Mouse (Mus musculus) kidney, embryonic 14.5 days (tissue): ENCODE measurements around the gene Cubn. TPM values are rescaled to one million over a fixed set of nuclear protein-coding genes. Genes with fewer than 3 reads are reported as not detected.

Experiments
- ATAC-seq: fragments of 200-750 bp; cut with Nextera tagmentation; 2 replicates; pipeline ENCODE4 v1.8.0; 2017; ENCODE audit warnings: moderate number of reproducible peaks, mild to moderate bottlenecking, moderate TSS enrichment, moderate library complexity; ENCODE audit not compliant: low FRiP score, low TSS enrichment
- H3K27ac ChIP-seq: fragments of 300-500 bp; sonication (generic); 2 replicates; pipeline ENCODE4 v1.5.1; 2014; ENCODE audit warnings: low read depth, mild to moderate bottlenecking, low read length, moderate library complexity, mixed read lengths
- H3K27me3 ChIP-seq: fragments of 300-500 bp; sonication (generic); 2 replicates; pipeline ENCODE4 v1.6.1; 2014; ENCODE audit warnings: mild to moderate bottlenecking, low read length; ENCODE audit not compliant: control insufficient read depth, insufficient read depth
- H3K36me3 ChIP-seq: fragments of 300-500 bp; sonication (generic); 2 replicates; pipeline ENCODE4 v1.6.1; 2014; ENCODE audit warnings: low read length, mixed read lengths; ENCODE audit not compliant: control insufficient read depth, insufficient read depth
- H3K4me1 ChIP-seq: fragments of 300-500 bp; sonication (generic); 2 replicates; pipeline ENCODE4 v1.6.1; 2014; ENCODE audit warnings: low read length, mixed read lengths; ENCODE audit not compliant: control insufficient read depth, insufficient read depth
- H3K4me2 ChIP-seq: fragments of 300-500 bp; sonication (generic); replicated peaks from 2 replicates; pipeline ENCODE4 v1.6.1; 2014; ENCODE audit warnings: low read depth, mild to moderate bottlenecking, low read length
- H3K4me3 ChIP-seq: fragments of 300-500 bp; sonication (generic); 2 replicates; pipeline ENCODE4 v1.5.1; 2014; ENCODE audit warnings: mild to moderate bottlenecking, low read length
- H3K9ac ChIP-seq: fragments of 300-500 bp; sonication (generic); 2 replicates; pipeline ENCODE4 v1.6.1; 2014; ENCODE audit warnings: low read depth, mild to moderate bottlenecking, low read length, moderate library complexity
- H3K9me3 ChIP-seq: fragments of 300-500 bp; sonication (generic); 2 replicates; pipeline ENCODE4 v1.6.1; 2016; ENCODE audit warnings: low read length; ENCODE audit not compliant: control insufficient read depth
- WGBS: fragments of 180-500 bp; shearing (Covaris S2); extraction: QIAGEN DNeasy Blood & Tissue Kit; methylation state at CpG from one replicate; pipeline ENCODE4 v1.1.7; 2014; 5-methylcytosine and 5-hydroxymethylcytosine counted together
- polyA plus RNA-seq: library from polyadenylated mRNA; unstranded; fragments of >200 nt; fragmentation: Nextera tagmentation; extraction: Ambion mirVana; gene quantifications from 2 replicates; pipeline ENCODE4 v1.2.1, GENCODE M21; 2014

Cubn gene
- polyA plus RNA-seq, 1 experiment from 2014 or later = 3.1 TPM

GRCm38 (mm10) chr2:13404986-13405678, 86.5 kb downstream of the Cubn start:
- 78% methylated on average over 5 of the region's 5 CpGs for WGBS
- no peak overlapping the region for H3K9ac ChIP-seq
- H3K27ac ChIP-seq = no peak overlapping the region

GRCm38 (mm10) chr2:13400831-13401230, 90.8 kb downstream of the Cubn start:
- Histone ChIP-seq H3K4me1 (peaks cover 14% of the 10 kb centered on the region), H3K27me3 (no peaks in the 10 kb centered on the region), H3K4me3 (no peak overlapping the region), H3K27ac (no peak overlapping the region), H3K9ac (no peak overlapping the region), H3K4me2 (no peak overlapping the region), H3K36me3 (no peaks in the 10 kb centered on the region), H3K9me3 (no peaks in the 10 kb centered on the region)
- WGBS = 88% methylated on average over 6 of the region's 6 CpGs
- ATAC-seq = no peak

More at GRCm38 (mm10) chr2:13404986-13405678, 86.5 kb downstream of the Cubn start:
- Histone ChIP-seq H3K4me1 (0 out of 2 replicates have a peak, but pooled peaks cover 3% of the 10 kb centered on the region), H3K9me3 (no peaks in the 10 kb centered on the region), H3K27me3 (no peaks in the 10 kb centered on the region), H3K4me3 (no peak overlapping the region), H3K36me3 (no peaks in the 10 kb centered on the region), H3K4me2 (no peak overlapping the region)
- ATAC-seq = no peak

GRCm38 (mm10) chr2:13399480-13400072, 92.0 kb downstream of the Cubn start:
- 0 out of 2 replicates have a peak, but pooled peaks have one; percentile 55 for ATAC-seq
- Histone ChIP-seq H3K36me3 (no peaks in the 10 kb centered on the region), H3K4me1 (peaks cover 14% of the 10 kb centered on the region), H3K27me3 (no peaks in the 10 kb centered on the region), H3K4me2 (no peak overlapping the region), H3K4me3 (no peak overlapping the region), H3K9ac (no peak overlapping the region), H3K9me3 (no peaks in the 10 kb centered on the region), H3K27ac (peak overlapping the region; percentile 62; the same call in 1 of the 2 replicates)
- 69% methylated on average over 5 of the region's 5 CpGs for WGBS

- Histone ChIP-seq H3K27ac (peak overlapping the region; percentile 62), H3K9ac (no peak overlapping the region), H3K4me2 (no peak overlapping the region), H3K4me1 (peaks cover 14% of the 10 kb centered on the region), H3K4me3 (no peak overlapping the region), H3K36me3 (no peaks in the 10 kb centered on the region), H3K9me3 (no peaks in the 10 kb centered on the region), H3K27me3 (no peaks in the 10 kb centered on the region)
- 8% methylated on average over 2 of the region's 2 CpGs for WGBS
- ATAC-seq = peak; percentile 91
These were observed 92.7 kb downstream of the Cubn start for GRCm38 (mm10) chr2:13398955-13399354.

GRCm38 (mm10) chr2:13398551-13398950, 93.1 kb downstream of the Cubn start:
- peak; percentile 91 for ATAC-seq
- H3K4me3 ChIP-seq = no peak overlapping the region
- no peaks in the 10 kb centered on the region for H3K27me3 ChIP-seq
- WGBS = 30% methylated on average over 4 of the region's 4 CpGs
- no peak overlapping the region for H3K9ac ChIP-seq
- H3K9me3 ChIP-seq = no peaks in the 10 kb centered on the region
- H3K4me1 ChIP-seq = peaks cover 14% of the 10 kb centered on the region
- no peaks in the 10 kb centered on the region for H3K36me3 ChIP-seq
- peak overlapping the region; percentile 62; the same call in 1 of the 2 replicates for H3K27ac ChIP-seq
- H3K4me2 ChIP-seq = no peak overlapping the region

GRCm38 (mm10) chr2:13396124-13396540, 95.5 kb downstream of the Cubn start:
- ATAC-seq = no peak
- Histone ChIP-seq H3K9me3 (no peaks in the 10 kb centered on the region), H3K4me1 (peaks cover 14% of the 10 kb centered on the region), H3K4me3 (no peak overlapping the region), H3K27me3 (no peaks in the 10 kb centered on the region), H3K27ac (no peak overlapping the region), H3K9ac (no peak overlapping the region), H3K36me3 (no peaks in the 10 kb centered on the region), H3K4me2 (no peak overlapping the region)
- WGBS = 39% methylated on average over 3 of the region's 3 CpGs

GRCm38 (mm10) chr2:13391018-13391417, 100.6 kb downstream of the Cubn start:
- Histone ChIP-seq H3K27me3 (no peaks in the 10 kb centered on the region), H3K4me1 (no peaks in the 10 kb centered on the region), H3K36me3 (no peaks in the 10 kb centered on the region), H3K4me3 (no peak overlapping the region), H3K9ac (no peak overlapping the region), H3K9me3 (no peaks in the 10 kb centered on the region), H3K27ac (no peak overlapping the region), H3K4me2 (no peak overlapping the region)
- WGBS = 56% methylated on average over 3 of the region's 3 CpGs
- ATAC-seq = no peak

- Histone ChIP-seq H3K27ac (no peak overlapping the region), H3K4me1 (peaks cover 10% of the 10 kb centered on the region; the same call in 1 of the 2 replicates), H3K4me2 (no peak overlapping the region), H3K9me3 (no peaks in the 10 kb centered on the region), H3K36me3 (no peaks in the 10 kb centered on the region), H3K27me3 (no peaks in the 10 kb centered on the region), H3K9ac (no peak overlapping the region), H3K4me3 (no peak overlapping the region)
- WGBS = 97% methylated on average over 5 of the region's 5 CpGs
- ATAC-seq = no peak
These were observed 105.0 kb downstream of the Cubn start for GRCm38 (mm10) chr2:13386631-13387030.
